Mouse (Mus musculus) liver, postnatal 0 days (tissue): Measurements from ENCODE around the gene Prkaa1.

Experiments
- CTCF ChIP-seq: sonication (generic); IDR thresholded peaks from 2 replicates; pipeline ENCODE4 v1.5.1; 2016; ENCODE audit warnings: antibody characterized with exemption, low read depth
- EP300 ChIP-seq: IDR thresholded peaks from 2 replicates; pipeline ENCODE4 v1.6.1; 2016; ENCODE audit warnings: antibody characterized with exemption, low read depth, mild to moderate bottlenecking

DNA sequence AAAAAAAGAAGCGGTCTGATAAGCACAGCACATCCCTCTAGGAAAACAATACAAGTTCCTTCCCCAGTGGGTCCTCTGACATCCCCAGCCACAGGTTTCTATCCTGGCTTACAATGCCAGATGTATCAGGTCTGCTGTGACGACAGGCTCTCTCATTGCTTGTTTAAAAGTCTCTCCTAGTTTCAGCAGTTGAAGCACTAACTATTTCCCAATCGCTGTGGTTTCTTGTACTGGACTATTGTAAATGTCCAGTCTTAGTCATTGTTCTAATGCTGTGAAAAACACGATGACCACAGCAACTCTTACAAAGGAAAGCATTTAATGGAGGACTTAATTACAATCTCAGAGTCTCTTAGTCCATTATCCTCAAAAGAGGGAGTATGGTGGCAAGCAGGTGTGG lies 17.2 kb upstream of the Prkaa1 start:
- TF ChIP-seq CTCF: no peak
- TF ChIP-seq EP300: no peak
